Mouse (Mus musculus): ENCODE data around the gene Dennd1b.

Dennd1b gene

GRCm38 (mm10) chr1:139006000-139006399 is 42.8 kb downstream of the Dennd1b start:
- in situ Hi-C loops (cut with MboI, MseI) = no loop called here

DNA sequence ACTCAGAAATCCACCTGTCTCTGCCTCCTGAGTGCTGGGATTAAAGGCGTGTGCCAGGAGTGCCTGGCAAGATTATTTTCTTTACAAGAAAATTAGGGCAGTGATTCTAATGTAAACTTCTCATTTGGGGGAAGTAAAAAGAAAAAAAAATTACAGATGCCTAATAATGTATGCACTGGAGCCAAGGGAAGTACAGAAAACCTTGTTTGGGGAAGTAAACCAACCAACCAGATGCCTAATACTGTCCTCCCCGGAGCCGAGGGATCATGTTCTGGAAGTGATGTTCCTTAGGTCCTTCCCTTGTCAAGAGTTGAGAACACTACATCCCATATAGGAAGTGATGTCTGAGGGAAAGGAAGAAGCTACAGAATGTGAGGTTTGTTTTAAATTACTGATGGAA is 44.2 kb downstream of the Dennd1b start:
- in situ Hi-C loops (cut with MboI, MseI) = no loop called here

DNA sequence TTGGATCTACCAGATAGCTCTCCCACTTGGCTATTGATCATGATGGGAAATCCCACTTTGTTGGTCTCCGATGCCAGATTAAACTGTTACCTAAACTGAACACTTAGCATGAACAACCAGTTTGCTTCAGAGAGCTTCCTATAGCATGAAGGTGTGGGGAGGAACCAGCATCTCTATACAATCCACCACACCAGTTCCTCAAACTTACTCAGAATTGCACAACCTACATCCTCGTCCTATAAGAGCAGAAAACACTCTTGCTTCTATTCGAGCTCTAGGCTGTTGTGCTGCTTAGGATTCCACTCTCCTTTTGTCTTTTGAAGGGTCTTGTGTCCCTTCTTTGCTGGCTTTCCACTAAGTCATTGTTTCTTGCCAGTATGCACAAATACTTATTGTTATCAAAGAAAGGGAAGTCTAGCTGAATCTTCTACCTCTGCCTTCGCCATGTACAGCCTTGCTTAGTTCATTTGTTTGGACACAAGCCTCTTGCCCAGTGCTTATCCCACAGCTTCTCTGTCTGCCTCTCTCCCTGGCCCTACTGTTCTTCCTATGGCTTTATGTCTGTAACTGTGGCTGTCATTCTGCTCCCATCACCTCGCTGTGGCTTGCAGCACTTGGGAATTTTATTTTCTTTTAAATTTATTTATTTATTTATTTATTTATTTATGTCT is 52.0 kb downstream of the Dennd1b start:
- in situ Hi-C loops (cut with MboI, MseI) = no loop called here

DNA sequence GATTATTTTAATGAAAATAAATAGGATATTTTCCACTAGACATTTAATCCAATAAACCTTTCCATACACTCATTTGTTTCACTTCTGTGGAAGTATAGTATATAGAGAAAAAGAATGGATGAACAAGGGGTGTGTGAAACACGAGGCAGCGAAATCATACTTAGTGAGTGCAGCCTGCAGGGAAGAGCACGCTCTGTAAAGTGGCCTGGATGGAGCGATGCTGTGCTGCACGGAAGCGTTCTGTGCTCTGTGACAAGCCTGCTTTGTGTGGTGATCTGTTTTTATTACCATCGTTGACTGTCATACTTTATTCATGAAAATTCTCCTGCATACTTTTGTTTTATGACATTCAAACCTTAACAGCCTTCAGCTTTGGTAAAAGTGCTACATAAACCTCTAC is 58.1 kb downstream of the Dennd1b start:
- in situ Hi-C loops (cut with MboI, MseI) = no loop called here

DNA sequence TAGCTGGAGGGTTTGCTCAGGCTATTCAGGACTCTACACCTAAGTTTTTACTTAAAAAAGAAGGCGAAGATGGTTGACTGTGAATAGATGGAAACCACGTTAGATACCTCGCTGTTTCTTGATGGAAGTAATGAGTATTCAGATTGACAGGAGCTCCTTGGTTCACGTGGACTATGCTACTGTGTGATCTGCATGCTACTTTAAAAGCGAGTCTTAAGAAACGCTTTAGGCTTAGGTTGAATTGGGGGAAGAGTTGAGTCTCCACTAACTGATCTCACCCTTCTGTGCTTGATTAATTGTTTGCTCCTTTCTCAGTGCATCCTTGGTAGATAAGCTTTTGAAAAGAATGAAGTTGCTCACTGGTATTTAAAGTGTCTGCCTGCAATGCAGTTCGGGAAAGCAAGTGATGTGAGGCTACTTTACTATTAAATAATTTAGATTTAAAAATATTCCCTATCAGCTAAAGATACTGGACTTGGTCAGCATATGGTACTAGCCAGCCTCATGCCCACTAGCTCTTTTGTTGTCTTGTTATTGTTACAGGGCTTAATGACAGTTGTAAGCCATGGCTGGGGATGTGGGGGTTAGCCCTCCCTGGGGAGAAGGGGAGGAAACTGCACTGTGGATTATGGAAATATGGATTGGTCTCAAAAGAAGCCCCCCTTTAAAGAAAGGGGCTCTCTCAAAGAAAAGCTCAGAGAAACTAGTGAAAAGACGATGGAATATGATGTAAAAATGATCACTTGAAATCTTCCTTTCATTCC is 62.8 kb downstream of the Dennd1b start:
- in situ Hi-C loops (cut with MboI, MseI) = no loop called here

DNA sequence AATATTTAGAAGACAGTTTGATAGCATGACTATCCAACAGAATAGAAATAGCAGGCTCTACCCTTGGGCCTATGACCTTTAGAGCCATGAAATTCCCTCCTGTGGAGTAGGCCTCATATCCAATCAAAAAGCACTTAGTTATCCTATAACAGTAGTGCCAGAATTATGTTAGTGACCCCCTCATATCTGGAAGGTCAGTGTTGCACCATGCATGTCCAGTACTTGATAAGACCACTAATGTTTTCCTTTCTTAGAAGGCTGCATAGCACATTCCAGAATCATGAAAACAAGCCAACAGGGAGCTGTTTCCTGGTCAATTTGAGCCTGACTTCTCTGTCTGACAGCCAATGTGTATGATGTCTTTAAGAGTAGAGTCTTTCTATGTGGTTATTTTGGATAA is 66.3 kb downstream of the Dennd1b start:
- in situ Hi-C loops (cut with MboI, MseI) = no loop called here

DNA sequence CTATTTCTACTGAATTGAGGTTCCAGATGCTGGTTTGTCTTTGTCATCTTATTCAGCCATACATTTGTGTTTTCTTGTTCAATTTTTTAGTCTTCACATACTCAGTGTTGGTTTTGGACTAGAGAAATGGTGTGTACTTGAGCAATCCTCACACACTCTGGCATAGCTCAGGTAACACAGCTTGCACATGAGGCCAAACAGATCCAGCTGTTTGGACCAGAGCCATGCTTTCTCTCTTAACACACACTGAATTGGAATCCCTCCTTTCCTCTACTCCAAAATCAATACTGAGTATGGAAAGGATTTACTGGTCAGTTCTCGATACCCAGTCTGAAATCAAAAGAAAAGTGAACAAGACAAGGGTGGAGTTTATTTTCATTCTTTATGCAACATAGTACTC is 69.2 kb downstream of the Dennd1b start:
- in situ Hi-C loops (cut with MboI, MseI) = no loop called here

GRCm38 (mm10) chr1:139035141-139035540 is 71.9 kb downstream of the Dennd1b start:
- in situ Hi-C loops (cut with MboI, MseI) = no loop called here

- in situ Hi-C loops (cut with MboI, MseI) = no loop called here
These were observed 73.1 kb downstream of the Dennd1b start for GRCm38 (mm10) chr1:139036302-139036701.

- in situ Hi-C loops (cut with MboI, MseI) = no loop called here
These were observed 73.7 kb downstream of the Dennd1b start for GRCm38 (mm10) chr1:139036768-139037507.

DNA sequence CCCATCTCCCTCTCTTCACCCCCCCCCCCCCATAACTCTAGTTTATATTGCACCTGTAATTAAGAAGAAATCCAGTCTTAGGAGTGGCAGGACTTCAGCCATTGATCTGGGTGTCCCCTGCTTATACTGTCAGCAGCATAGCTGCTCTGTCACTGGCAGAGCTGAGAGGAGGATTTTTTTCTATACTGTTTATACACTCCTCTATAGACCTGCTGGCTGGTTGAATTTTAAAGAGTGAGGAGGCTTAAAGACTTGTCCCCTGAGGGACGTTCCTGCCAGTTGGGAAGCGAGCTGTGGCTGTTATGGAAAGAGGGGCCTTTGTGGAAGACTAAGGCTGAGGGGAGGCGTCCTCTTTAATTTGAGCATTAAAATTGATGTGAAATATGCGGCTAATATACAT is 74.8 kb downstream of the Dennd1b start:
- in situ Hi-C loops (cut with MboI, MseI) = no loop called here

GRCm38 (mm10) chr1:139038620-139039019 is 75.4 kb downstream of the Dennd1b start:
- in situ Hi-C loops (cut with MboI, MseI) = no loop called here

DNA sequence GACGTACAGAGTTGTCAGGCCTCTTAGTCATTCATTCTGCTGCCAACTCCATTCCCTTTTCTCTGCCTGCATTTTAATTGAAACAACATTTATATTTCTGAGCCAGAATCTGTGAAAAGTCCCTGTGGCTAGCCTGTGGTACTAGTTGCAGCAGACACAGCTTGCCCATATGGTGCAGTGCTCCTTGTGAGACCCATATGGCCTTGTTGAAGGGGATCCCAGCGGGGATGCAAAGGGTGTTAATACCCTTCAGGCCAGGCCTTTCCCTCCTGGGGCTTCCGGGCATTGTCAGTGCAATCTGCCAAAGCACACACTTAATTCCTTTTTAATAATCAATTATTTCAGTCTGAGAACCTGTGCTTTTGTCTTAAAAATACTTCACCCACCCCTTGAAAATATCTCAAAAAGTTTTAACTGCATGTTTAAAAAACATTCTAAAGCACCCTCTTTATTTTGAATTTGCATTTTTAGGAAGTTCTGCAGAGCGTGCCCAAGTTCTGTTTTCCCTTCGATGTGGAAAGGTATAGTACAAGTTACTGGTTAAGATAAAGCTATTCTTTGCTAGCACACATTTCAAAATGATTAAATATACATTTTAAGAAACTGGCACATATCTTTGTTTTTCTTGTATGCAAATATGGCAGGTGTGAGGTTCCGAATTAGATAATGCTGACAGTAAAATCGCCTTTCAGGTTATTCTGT is 76.4 kb downstream of the Dennd1b start:
- in situ Hi-C loops (cut with MboI, MseI) = loop anchor here in 1 of 2 experiments (10.0 kb wide), 1 partner anchor 1575 kb away; no protein-coding TSS in a partner anchor

DNA sequence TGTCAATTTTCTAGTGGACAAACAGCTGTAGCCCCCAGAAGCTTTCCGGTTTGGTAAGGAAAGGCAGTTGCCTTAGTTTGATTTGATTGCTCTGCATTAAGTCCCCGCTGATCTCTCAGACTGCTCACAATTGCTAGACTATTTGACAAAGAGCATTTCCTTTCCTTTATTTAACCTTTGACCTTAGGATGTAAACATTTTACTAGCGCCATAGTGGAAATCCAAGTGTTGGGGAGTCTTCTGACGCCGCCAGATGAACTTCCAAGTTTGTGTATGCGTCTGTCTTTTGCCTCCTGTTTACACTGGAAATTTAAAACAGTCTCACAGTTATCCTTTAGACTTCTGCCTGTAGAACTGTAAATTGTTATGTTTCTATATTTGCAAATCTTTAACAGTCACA is 85.8 kb downstream of the Dennd1b start:
- in situ Hi-C loops (cut with MboI, MseI) = loop anchor here in 1 of 2 experiments (10.0 kb wide), 1 partner anchor 1584 kb away; no protein-coding TSS in a partner anchor

- in situ Hi-C loops (cut with MboI, MseI) = loop anchor here in 1 of 2 experiments (10.0 kb wide), 1 partner anchor 1585 kb away; no protein-coding TSS in a partner anchor
These were observed 86.7 kb downstream of the Dennd1b start for GRCm38 (mm10) chr1:139049881-139050472.

DNA sequence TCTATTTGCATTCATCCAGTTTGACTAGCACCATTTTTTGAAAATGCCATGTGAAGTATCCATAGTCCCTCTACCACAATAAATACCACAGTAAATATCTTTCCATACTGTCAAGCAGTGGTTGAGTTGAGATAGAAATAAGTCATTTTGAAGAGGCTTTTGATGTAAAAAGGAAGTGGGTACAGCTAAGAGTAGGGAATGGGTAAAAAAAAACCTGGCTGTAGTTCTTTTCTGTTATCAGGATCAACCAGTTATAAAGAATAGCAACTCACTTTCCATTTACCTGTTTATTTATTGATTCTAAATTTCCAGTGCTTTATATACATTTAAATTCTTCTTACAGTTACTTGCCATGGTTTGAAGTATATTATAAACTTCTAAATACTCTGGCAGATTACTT is 89.8 kb downstream of the Dennd1b start:
- in situ Hi-C loops (cut with MboI, MseI) = no loop called here

- in situ Hi-C loops (cut with MboI, MseI) = no loop called here
These were observed 97.1 kb downstream of the Dennd1b start for GRCm38 (mm10) chr1:139060301-139060700.

GRCm38 (mm10) chr1:139064711-139065110 is 101.5 kb downstream of the Dennd1b start:
- in situ Hi-C loops (cut with MboI, MseI) = no loop called here

DNA sequence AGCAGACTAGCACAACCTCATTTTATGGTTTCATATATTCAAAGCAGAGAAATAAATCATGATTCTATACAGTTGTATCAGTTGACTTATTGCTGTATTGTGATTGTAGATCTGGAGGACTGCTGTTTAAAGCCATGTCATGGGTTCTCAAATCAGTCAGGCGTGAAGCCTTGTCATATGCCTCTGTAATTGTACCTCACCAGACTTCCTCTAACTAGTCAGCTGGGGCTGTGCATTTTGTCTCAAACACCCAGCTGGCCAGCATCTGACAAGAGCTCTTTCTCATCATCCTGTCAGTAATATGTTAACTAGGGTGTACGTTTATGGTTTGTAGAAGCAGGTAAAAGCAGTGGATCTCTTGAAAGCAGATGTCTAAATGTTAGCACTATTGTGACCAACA is 104.0 kb downstream of the Dennd1b start:
- in situ Hi-C loops (cut with MboI, MseI) = no loop called here

GRCm38 (mm10) chr1:139071015-139071414 is 107.8 kb downstream of the Dennd1b start:
- in situ Hi-C loops (cut with MboI, MseI) = loop anchor here in 1 of 2 experiments (10.0 kb wide), 1 partner anchor 236 kb away; no protein-coding TSS in a partner anchor

- in situ Hi-C loops (cut with MboI, MseI) = loop anchor here (5.0 to 10.0 kb wide), 2 partner anchors 73 to 241 kb away; no protein-coding TSS in a partner anchor
These were observed 112.4 kb downstream of the Dennd1b start for GRCm38 (mm10) chr1:139075671-139076070.
